Mouse (Mus musculus) large intestine, adult 2 months (tissue): ENCODE results near the gene Sstr5. TPM values are rescaled to one million over a fixed set of nuclear protein-coding genes. Genes with fewer than 3 reads are reported as not detected.

ENCODE experiments used
- DNase-seq: peaks from one replicate; pipeline ENCODE4 v3.0.0-alpha.2; 2012; ENCODE audit warnings: low read depth, low spot score
- WGBS: fragments of 180-500 bp; shearing (Covaris S2); methylation state at CpG from one replicate; pipeline ENCODE4 v1.1.7; 2018; 5-methylcytosine and 5-hydroxymethylcytosine counted together
- polyA plus RNA-seq: library from polyadenylated mRNA; depleted of rRNA; stranded (reverse); fragments of >200 nt; gene quantifications from 2 replicates; pipeline ENCODE4 v1.2.3, GENCODE M21; 2012; rRNA removed

The Sstr5 gene
- polyA plus RNA-seq = 0.48 and 0.71 TPM in 2 replicates

GRCm38 (mm10) chr17:25497013-25497412, at the start of gene Sstr5:
Gene Sstr5, minus strand, starts transcription at chr17:25497288.
- WGBS = 2% methylated on average over 24 of the region's 28 CpGs
- no peak for DNase-seq

- 59% methylated on average over 4 of the region's 4 CpGs for WGBS
- DNase-seq = no peak
These were observed 44.7 kb upstream of the Sstr5 start for GRCm38 (mm10) chr17:25541768-25542167.

GRCm38 (mm10) chr17:25540731-25541130, 43.6 kb upstream of the Sstr5 start:
- 56% methylated on average over 5 of the region's 5 CpGs for WGBS
- DNase-seq = no peak

- WGBS = 18% methylated on average over 27 of the region's 27 CpGs
- DNase-seq = no peak
These were observed 42.1 kb upstream of the Sstr5 start for GRCm38 (mm10) chr17:25538945-25539875.

GRCm38 (mm10) chr17:25530357-25531022, 33.4 kb upstream of the Sstr5 start:
- 44% methylated on average over 8 of the region's 8 CpGs for WGBS
- no peak for DNase-seq

GRCm38 (mm10) chr17:25522080-25522479, 25.0 kb upstream of the Sstr5 start:
- WGBS = 80% methylated on average over 12 of the region's 12 CpGs
- DNase-seq = no peak

- DNase-seq = no peak
- WGBS = 53% methylated on average over 9 of the region's 9 CpGs
These were observed 23.4 kb upstream of the Sstr5 start for GRCm38 (mm10) chr17:25520492-25520891.

GRCm38 (mm10) chr17:25519511-25519910, 22.4 kb upstream of the Sstr5 start:
- DNase-seq = no peak
- WGBS = 79% methylated on average over 5 of the region's 5 CpGs

GRCm38 (mm10) chr17:25518144-25518543, 21.1 kb upstream of the Sstr5 start:
- WGBS = 82% methylated on average over 17 of the region's 17 CpGs
- DNase-seq = no peak

- 33% methylated on average over 5 of the region's 5 CpGs for whole genome bisulfite sequencing
- no peak for DNase-seq
These were observed 19.2 kb upstream of the Sstr5 start for GRCm38 (mm10) chr17:25516315-25516714.

GRCm38 (mm10) chr17:25514055-25514454, 17.0 kb upstream of the Sstr5 start:
- WGBS = 84% methylated on average over 2 of the region's 2 CpGs
- no peak for DNase-seq

- DNase-seq = no peak
- 60% methylated on average over 3 of the region's 3 CpGs for WGBS
These were observed 14.8 kb upstream of the Sstr5 start for GRCm38 (mm10) chr17:25511876-25512275.

GRCm38 (mm10) chr17:25510074-25510830, 13.2 kb upstream of the Sstr5 start:
- 76% methylated on average over 10 of the region's 10 CpGs for whole genome bisulfite sequencing
- DNase-seq = no peak

GRCm38 (mm10) chr17:25508860-25509577, 11.9 kb upstream of the Sstr5 start:
- DNase-seq = no peak
- 53% methylated on average over 7 of the region's 7 CpGs for WGBS

GRCm38 (mm10) chr17:25507799-25508198, 10.7 kb upstream of the Sstr5 start:
- peak; percentile 7 for DNase-seq
- 4% methylated on average over 3 of the region's 3 CpGs for WGBS

GRCm38 (mm10) chr17:25502599-25502998, 5.5 kb upstream of the Sstr5 start:
- 62% methylated on average over 4 of the region's 4 CpGs for WGBS
- DNase-seq = no peak

- 83% methylated on average over 6 of the region's 6 CpGs for WGBS
- DNase-seq = no peak
These were observed 15.0 kb downstream of the Sstr5 start for GRCm38 (mm10) chr17:25482092-25482491.

- DNase-seq = no peak
- WGBS = 49% methylated on average over 4 of the region's 4 CpGs
These were observed 16.3 kb downstream of the Sstr5 start for GRCm38 (mm10) chr17:25480820-25481219.

- 60% methylated on average over 8 of the region's 8 CpGs for WGBS
- no peak for DNase-seq
These were observed 16.9 kb downstream of the Sstr5 start for GRCm38 (mm10) chr17:25480152-25480551.
